Mouse (Mus musculus): Measurements from ENCODE around the gene Lyz1. TPM values are rescaled to one million over a fixed set of nuclear protein-coding genes. Genes with fewer than 3 reads are reported as not detected.
"Not testable (repeated sequence)": the region's sequence is repeated elsewhere in the genome, so short reads cannot be mapped to it uniquely, and the experiment has no call there.

The Lyz1 gene
- polyA plus RNA-seq, 1 experiment, result not detected

DNA sequence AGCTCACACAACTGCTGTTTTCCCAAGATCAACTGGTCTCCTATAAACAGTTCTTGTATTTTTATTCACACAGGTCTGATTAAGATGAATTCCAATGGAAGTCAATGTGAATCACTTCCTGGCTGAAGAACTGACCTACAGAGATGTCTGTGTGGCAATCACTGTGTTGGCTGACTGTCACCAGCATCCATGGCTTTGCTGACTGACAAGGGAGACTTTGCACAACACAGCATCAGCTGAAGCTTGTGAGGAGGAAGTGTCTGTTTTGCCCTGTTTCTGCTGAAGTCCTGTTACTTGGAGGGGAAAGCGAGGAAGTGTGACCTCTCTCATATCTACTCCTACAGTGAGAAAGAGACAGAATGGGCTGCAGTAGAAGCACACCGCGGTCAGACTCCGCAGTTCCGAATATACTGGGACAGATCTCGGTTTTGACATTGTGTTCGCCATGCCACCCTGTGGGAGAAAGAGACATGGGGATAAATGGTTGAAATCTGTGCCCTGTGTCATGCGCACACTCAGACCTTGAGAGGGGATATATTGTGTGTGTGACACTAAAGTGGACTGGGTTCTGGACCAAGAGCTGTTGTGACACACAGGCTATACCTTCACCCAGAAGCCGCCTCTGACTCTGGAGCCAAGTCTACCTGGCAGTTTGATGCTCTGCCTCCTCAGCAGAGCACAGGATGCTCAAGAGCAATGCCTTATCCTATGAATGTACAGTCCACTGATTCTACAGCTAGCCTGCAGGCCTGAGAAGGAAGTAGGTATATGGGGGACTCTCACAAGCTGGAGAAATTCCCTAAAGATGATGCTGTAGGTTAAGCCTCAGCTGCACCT is 4.3 kb downstream of the Lyz1 start:
- H3K4me2 ChIP-seq (ENCODE audit: low read depth), result no peak overlapping the region
- no peak overlapping the region for H3K4me3 ChIP-seq
- H3K79me2 ChIP-seq (ENCODE audit: control insufficient read depth, insufficient read depth), result no peaks in the 10 kb centered on the region
- no peaks in the 10 kb centered on the region for H3K36me3 ChIP-seq (ENCODE audit: control insufficient read depth, insufficient read depth)
- H3ac ChIP-seq (ENCODE audit: control insufficient read depth, insufficient read length), result no peak overlapping the region
- TF ChIP-seq MAX (IDR thresholded peaks at IDR 0.05; ENCODE audit: low read depth) (no peak), USF1 (IDR thresholded peaks at IDR 0.05; ENCODE audit: low read depth) (no peak), REST (IDR thresholded peaks at IDR 0.05; ENCODE audit: insufficient read depth, insufficient read length) (no peak), E2F4 (IDR thresholded peaks at IDR 0.05; ENCODE audit: insufficient read depth) (no peak), SRF (IDR thresholded peaks at IDR 0.05; ENCODE audit: control insufficient read depth, insufficient read length, low read depth) (no peak)
- peaks cover 39% of the 10 kb centered on the region for H3K27me3 ChIP-seq (ENCODE audit: control insufficient read depth, insufficient read depth, insufficient read length)

- Histone ChIP-seq H3K4me3 (no peak overlapping the region), H3K4me2 (ENCODE audit: low read depth) (no peak overlapping the region), H3ac (ENCODE audit: control insufficient read depth, insufficient read length) (no peak overlapping the region), H3K27me3 (ENCODE audit: control insufficient read depth, insufficient read depth, insufficient read length) (peaks cover 37% of the 10 kb centered on the region), H3K36me3 (ENCODE audit: control insufficient read depth, insufficient read depth) (no peaks in the 10 kb centered on the region), H3K79me2 (ENCODE audit: control insufficient read depth, insufficient read depth) (no peaks in the 10 kb centered on the region)
- no peak for TF ChIP-seq E2F4 (IDR thresholded peaks at IDR 0.05; ENCODE audit: insufficient read depth)
- TF ChIP-seq CEBPB (IDR thresholded peaks at IDR 0.05; ENCODE audit: insufficient read depth, poor library complexity, severe bottlenecking), result no peak
- TF ChIP-seq POLR2AphosphoS2 (IDR thresholded peaks at IDR 0.05; ENCODE audit: insufficient read length, low read depth), result no peak
- no peak for TF ChIP-seq POLR2A (IDR thresholded peaks at IDR 0.05; ENCODE audit: insufficient read length, low read depth)
- TF ChIP-seq MYOG (IDR thresholded peaks at IDR 0.05; ENCODE audit: control insufficient read depth in 1 of 3, insufficient read depth in 1 of 3, insufficient read length in 2 of 3, low read depth in 2 of 3), result no peak
- no peak for TF ChIP-seq REST (IDR thresholded peaks at IDR 0.05; ENCODE audit: insufficient read depth, insufficient read length)
- TF ChIP-seq MAX (IDR thresholded peaks at IDR 0.05; ENCODE audit: low read depth), result no peak
- no peak for TF ChIP-seq TCF12 (IDR thresholded peaks at IDR 0.05; ENCODE audit: insufficient read depth, poor library complexity, severe bottlenecking)
- TF ChIP-seq USF1 (IDR thresholded peaks at IDR 0.05; ENCODE audit: low read depth), result no peak
- no peak for TF ChIP-seq MYOD1 (IDR thresholded peaks at IDR 0.05; ENCODE audit: control insufficient read depth in 1 of 3, insufficient read length in 2 of 3, low read depth in 2 of 3)
These were observed 5.3 kb downstream of the Lyz1 start for GRCm38 (mm10) chr10:117287226-117287850.

GRCm38 (mm10) chr10:117286366-117286970 is 6.2 kb downstream of the Lyz1 start:
- Histone ChIP-seq H3K36me3 (ENCODE audit: control insufficient read depth, insufficient read depth) (no peaks in the 10 kb centered on the region), H3ac (ENCODE audit: control insufficient read depth, insufficient read length) (no peak overlapping the region), H3K27me3 (ENCODE audit: control insufficient read depth, insufficient read depth, insufficient read length) (peaks cover 31% of the 10 kb centered on the region), H3K4me3 (no peak overlapping the region), H3K79me2 (ENCODE audit: control insufficient read depth, insufficient read depth) (no peaks in the 10 kb centered on the region), H3K4me2 (ENCODE audit: low read depth) (no peak overlapping the region)
- TF ChIP-seq E2F4 (IDR thresholded peaks at IDR 0.05; ENCODE audit: insufficient read depth) (no peak), SRF (IDR thresholded peaks at IDR 0.05; ENCODE audit: control insufficient read depth, insufficient read length, low read depth) (no peak), POLR2A (IDR thresholded peaks at IDR 0.05; ENCODE audit: insufficient read length, low read depth) (no peak), POLR2AphosphoS2 (IDR thresholded peaks at IDR 0.05; ENCODE audit: insufficient read length, low read depth) (no peak), REST (IDR thresholded peaks at IDR 0.05; ENCODE audit: insufficient read depth, insufficient read length) (no peak), TCF3 (IDR thresholded peaks at IDR 0.05; ENCODE audit: insufficient read length, low read depth) (no peak), USF1 (IDR thresholded peaks at IDR 0.05; ENCODE audit: low read depth) (no peak), MAX (IDR thresholded peaks at IDR 0.05; ENCODE audit: low read depth) (no peak), TCF12 (IDR thresholded peaks at IDR 0.05; ENCODE audit: insufficient read depth, poor library complexity, severe bottlenecking) (no peak), MYOD1 (IDR thresholded peaks at IDR 0.05; ENCODE audit: control insufficient read depth in 1 of 3, insufficient read length in 2 of 3, low read depth in 2 of 3) (no peak), MYOG (IDR thresholded peaks at IDR 0.05; ENCODE audit: control insufficient read depth in 1 of 3, insufficient read depth in 1 of 3, insufficient read length in 2 of 3, low read depth in 2 of 3) (no peak), CEBPB (IDR thresholded peaks at IDR 0.05; ENCODE audit: insufficient read depth, poor library complexity, severe bottlenecking) (no peak)

DNA sequence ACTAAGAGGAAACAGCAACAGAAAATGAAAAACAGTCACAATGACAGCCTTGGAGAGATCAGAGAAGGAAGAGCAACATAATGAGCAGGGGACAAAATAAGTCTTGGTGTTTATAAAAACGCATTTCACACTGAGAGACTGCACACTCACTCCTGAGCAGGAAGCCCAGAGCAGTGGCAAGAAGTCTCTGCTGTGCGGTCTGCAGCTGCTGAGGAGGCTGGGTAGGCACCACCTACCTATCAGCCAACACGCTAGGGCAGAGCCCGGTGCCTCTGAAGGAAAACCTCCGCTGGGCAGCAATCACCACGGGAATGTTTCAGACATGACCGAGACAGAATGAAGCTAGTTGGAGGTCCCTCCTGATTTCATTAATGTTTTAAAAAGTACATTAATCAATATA is 7.1 kb downstream of the Lyz1 start:
- H3K79me2 ChIP-seq (ENCODE audit: control insufficient read depth, insufficient read depth); H3K4me2 ChIP-seq (ENCODE audit: low read depth); H3ac ChIP-seq (ENCODE audit: control insufficient read depth, insufficient read length); H3K36me3 ChIP-seq (ENCODE audit: control insufficient read depth, insufficient read depth); H3K4me3 ChIP-seq: not testable (repeated sequence)
- peaks cover 31% of the 10 kb centered on the region for H3K27me3 ChIP-seq (ENCODE audit: control insufficient read depth, insufficient read depth, insufficient read length)

Data from myocyte (in vitro differentiated cells).